Mouse (Mus musculus) liver, embryonic 13.5 days (tissue): ENCODE measurements at regions not wholly inside any gene's neighbourhood (a gene's known extent, or its start where the extent isn't known, plus 50 kb on each side); places are given as distances from the start of the nearest gene placed in this dataset.

Source experiments
- ATAC-seq: fragments of 200-750 bp; cut with Nextera tagmentation; 2 replicates; pipeline ENCODE4 v1.8.0; 2017; ENCODE audit warnings: low read depth, mild to moderate bottlenecking, moderate number of reproducible peaks, moderate library complexity
- DNase-seq: peaks from one replicate; pipeline ENCODE4 v3.0.0; 2022
- H3K27ac ChIP-seq: fragments of 300-500 bp; sonication (generic); 2 replicates; pipeline ENCODE4 v1.5.1; 2015; ENCODE audit warnings: moderate library complexity, mild to moderate bottlenecking, inconsistent platforms
- H3K27me3 ChIP-seq: fragments of 300-500 bp; sonication (generic); 2 replicates; pipeline ENCODE4 v1.6.1; 2015; ENCODE audit warnings: mild to moderate bottlenecking, inconsistent platforms
- H3K36me3 ChIP-seq: fragments of 300-500 bp; sonication (generic); 2 replicates; pipeline ENCODE4 v1.6.1; 2015; ENCODE audit warnings: mild to moderate bottlenecking, inconsistent platforms
- H3K4me1 ChIP-seq: fragments of 300-500 bp; sonication (generic); replicated peaks from 2 replicates; pipeline ENCODE4 v1.6.1; 2015; ENCODE audit warnings: inconsistent platforms
- H3K4me2 ChIP-seq: fragments of 300-500 bp; sonication (generic); 2 replicates; pipeline ENCODE4 v1.6.1; 2015; ENCODE audit warnings: inconsistent platforms, mild to moderate bottlenecking, moderate library complexity
- H3K4me3 ChIP-seq: fragments of 300-500 bp; sonication (generic); replicated peaks from 2 replicates; pipeline ENCODE4 v1.5.1; 2015; ENCODE audit warnings: mild to moderate bottlenecking, inconsistent platforms
- H3K9ac ChIP-seq: fragments of 300-500 bp; sonication (generic); 2 replicates; pipeline ENCODE4 v1.6.1; 2015; ENCODE audit warnings: mild to moderate bottlenecking, inconsistent platforms
- H3K9me3 ChIP-seq: fragments of 300-500 bp; sonication (generic); replicated peaks from 2 replicates; pipeline ENCODE4 v1.6.1; 2016; ENCODE audit warnings: inconsistent platforms
- WGBS: fragments of 180-500 bp; shearing (Covaris S2); methylation state at CpG from one replicate; pipeline ENCODE4 v1.1.7; 2015; ENCODE audit not compliant: insufficient replicate concordance; 5-methylcytosine and 5-hydroxymethylcytosine counted together

- Histone ChIP-seq H3K36me3 (no peaks in the 10 kb centered on the region), H3K27me3 (no peaks in the 10 kb centered on the region), H3K4me1 (no peaks in the 10 kb centered on the region), H3K4me2 (no peak overlapping the region), H3K9me3 (no peaks in the 10 kb centered on the region), H3K9ac (no peak overlapping the region), H3K4me3 (no peak overlapping the region), H3K27ac (no peak overlapping the region)
- WGBS, result 74% methylated on average over 9 of the region's 9 CpGs
- no peak for ATAC-seq
- DNase-seq, result no peak
Observed at GRCm38 (mm10) chr9:61220017-61220416, 152.1 kb upstream of the Tle3 start.

GRCm38 (mm10) chr9:61222212-61223003 is 149.8 kb upstream of the Tle3 start:
- Histone ChIP-seq H3K27ac (no peak overlapping the region), H3K9ac (no peak overlapping the region), H3K4me1 (no peaks in the 10 kb centered on the region), H3K9me3 (no peaks in the 10 kb centered on the region), H3K36me3 (no peaks in the 10 kb centered on the region), H3K4me2 (no peak overlapping the region), H3K4me3 (no peak overlapping the region), H3K27me3 (no peaks in the 10 kb centered on the region)
- no peak for DNase-seq
- WGBS, result 85% methylated on average over 18 of the region's 18 CpGs
- no peak for ATAC-seq

- DNase-seq (no peak), ATAC-seq (no peak)
- WGBS, result 29% methylated on average over 4 of the region's 4 CpGs
- Histone ChIP-seq H3K4me2 (no peak overlapping the region), H3K36me3 (no peaks in the 10 kb centered on the region), H3K4me1 (no peaks in the 10 kb centered on the region), H3K4me3 (no peak overlapping the region), H3K27ac (no peak overlapping the region), H3K9me3 (no peaks in the 10 kb centered on the region), H3K27me3 (no peaks in the 10 kb centered on the region), H3K9ac (no peak overlapping the region)
Observed at GRCm38 (mm10) chr9:61225020-61225652, 147.0 kb upstream of the Tle3 start.

GRCm38 (mm10) chr9:61225882-61226281 is 146.3 kb upstream of the Tle3 start:
- Histone ChIP-seq H3K36me3 (no peaks in the 10 kb centered on the region), H3K4me3 (no peak overlapping the region), H3K4me2 (no peak overlapping the region), H3K9ac (no peak overlapping the region), H3K27ac (no peak overlapping the region), H3K9me3 (no peaks in the 10 kb centered on the region), H3K4me1 (no peaks in the 10 kb centered on the region), H3K27me3 (no peaks in the 10 kb centered on the region)
- WGBS, result 57% methylated on average over 1 of the region's 1 CpGs
- ATAC-seq, result no peak
- no peak for DNase-seq

GRCm38 (mm10) chr9:61226596-61227384 is 145.4 kb upstream of the Tle3 start:
- H3K4me2 ChIP-seq, result no peak overlapping the region
- H3K36me3 ChIP-seq, result no peaks in the 10 kb centered on the region
- H3K4me3 ChIP-seq, result no peak overlapping the region
- no peak for ATAC-seq
- no peak overlapping the region for H3K9ac ChIP-seq
- no peaks in the 10 kb centered on the region for H3K27me3 ChIP-seq
- no peaks in the 10 kb centered on the region for H3K4me1 ChIP-seq
- no peak overlapping the region for H3K27ac ChIP-seq
- WGBS, result 50% methylated on average over 12 of the region's 12 CpGs
- no peaks in the 10 kb centered on the region for H3K9me3 ChIP-seq
- no peak for DNase-seq

- no peak overlapping the region for H3K4me2 ChIP-seq
- H3K4me1 ChIP-seq, result no peaks in the 10 kb centered on the region
- H3K9ac ChIP-seq, result no peak overlapping the region
- no peak overlapping the region for H3K4me3 ChIP-seq
- DNase-seq (no peak), ATAC-seq (no peak)
- no peak overlapping the region for H3K27ac ChIP-seq
- H3K27me3 ChIP-seq, result no peaks in the 10 kb centered on the region
- WGBS, result 56% methylated on average over 19 of the region's 19 CpGs
- no peaks in the 10 kb centered on the region for H3K9me3 ChIP-seq
- H3K36me3 ChIP-seq, result no peaks in the 10 kb centered on the region
Observed at GRCm38 (mm10) chr9:61227492-61228229, 144.5 kb upstream of the Tle3 start.

- Histone ChIP-seq H3K27me3 (no peaks in the 10 kb centered on the region), H3K4me1 (no peaks in the 10 kb centered on the region), H3K36me3 (no peaks in the 10 kb centered on the region), H3K9ac (no peak overlapping the region), H3K9me3 (no peaks in the 10 kb centered on the region), H3K27ac (no peak overlapping the region), H3K4me2 (no peak overlapping the region), H3K4me3 (no peak overlapping the region)
- no peak for ATAC-seq
- DNase-seq, result no peak
- WGBS, result 77% methylated on average over 6 of the region's 6 CpGs
Observed at GRCm38 (mm10) chr9:61228230-61228631, 143.9 kb upstream of the Tle3 start.

GRCm38 (mm10) chr9:61230306-61230705 is 141.9 kb upstream of the Tle3 start:
- Histone ChIP-seq H3K4me2 (no peak overlapping the region), H3K36me3 (no peaks in the 10 kb centered on the region), H3K9me3 (no peaks in the 10 kb centered on the region), H3K4me3 (no peak overlapping the region), H3K27ac (no peak overlapping the region), H3K4me1 (no peaks in the 10 kb centered on the region), H3K9ac (no peak overlapping the region), H3K27me3 (no peaks in the 10 kb centered on the region)
- DNase-seq, result no peak
- no peak for ATAC-seq
- 70% methylated on average over 4 of the region's 4 CpGs for WGBS

- no peak overlapping the region for H3K9ac ChIP-seq
Observed at GRCm38 (mm10) chr9:61232630-61233029, 139.5 kb upstream of the Tle3 start.

GRCm38 (mm10) chr9:61233251-61233650 is 138.9 kb upstream of the Tle3 start:
- H3K27me3 ChIP-seq, result no peaks in the 10 kb centered on the region
- H3K36me3 ChIP-seq, result no peaks in the 10 kb centered on the region
- no peak overlapping the region for H3K4me2 ChIP-seq
- ATAC-seq, result no peak
- no peaks in the 10 kb centered on the region for H3K9me3 ChIP-seq
- 34% methylated on average over 2 of the region's 2 CpGs for WGBS
- H3K4me1 ChIP-seq, result no peaks in the 10 kb centered on the region
- DNase-seq, result no peak
- no peak overlapping the region for H3K4me3 ChIP-seq
- no peak overlapping the region for H3K9ac ChIP-seq
- no peak overlapping the region for H3K27ac ChIP-seq

More at GRCm38 (mm10) chr9:61232630-61233029, 139.5 kb upstream of the Tle3 start:
- H3K9me3 ChIP-seq, result no peaks in the 10 kb centered on the region
- no peak overlapping the region for H3K27ac ChIP-seq
- H3K36me3 ChIP-seq, result no peaks in the 10 kb centered on the region
- WGBS, result 30% methylated on average over 7 of the region's 7 CpGs
- no peaks in the 10 kb centered on the region for H3K27me3 ChIP-seq
- H3K4me3 ChIP-seq, result no peak overlapping the region
- no peaks in the 10 kb centered on the region for H3K4me1 ChIP-seq
- no peak for ATAC-seq
- no peak for DNase-seq
- no peak overlapping the region for H3K4me2 ChIP-seq
